27 mouse cellular contexts compared by ENCODE assay signal in the genomic region with DNA sequence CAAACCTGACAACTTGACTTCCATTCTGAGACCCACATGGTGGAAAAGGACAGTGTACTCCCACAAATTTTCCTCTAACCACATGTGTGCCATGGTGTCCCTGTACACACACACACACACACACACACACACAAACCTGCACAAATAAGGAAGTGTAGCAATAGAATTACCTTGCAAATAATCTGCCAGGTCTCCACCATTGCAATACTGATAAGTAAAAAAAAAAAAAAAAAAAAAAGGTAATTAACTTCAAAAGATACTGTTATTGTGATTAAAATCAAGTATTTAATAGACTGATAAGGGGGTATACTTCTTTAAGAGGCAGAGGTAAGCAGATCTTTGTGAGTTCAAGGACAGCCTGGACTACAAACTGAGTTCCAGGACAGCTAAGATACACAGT.
"Had no signal": no experiment of that assay in that cellular context is flagged by ENCODE, and none has a peak within 500 bp of the region (broad histone marks: within the 10 kb centered on the region; RNA-seq: fewer than 3 reads in every experiment).

No protein-coding gene starts in this region.

- H3K4me2 ChIP-seq: embryonic facial prominence, embryonic 12.5 days; embryonic facial prominence, embryonic 13.5 days; embryonic facial prominence, embryonic 15.5 days; forebrain, embryonic 12.5 days; forebrain, embryonic 13.5 days; forebrain, embryonic 15.5 days had no signal

- H3K27ac ChIP-seq: embryonic facial prominence, embryonic 10.5 days; embryonic facial prominence, embryonic 12.5 days; embryonic facial prominence, embryonic 13.5 days; embryonic facial prominence, embryonic 15.5 days; forebrain, embryonic 10.5 days; forebrain, embryonic 12.5 days; forebrain, embryonic 13.5 days; forebrain, embryonic 15.5 days; gastrocnemius, adult 2 months; heart, adult 2 months; heart, embryonic 10.5 days had no signal

- ATAC-seq: forebrain, embryonic 13.5 days; forebrain, embryonic 14.5 days; forebrain, embryonic 15.5 days; forebrain, embryonic 16.5 days; forebrain, postnatal 0 days had no signal

- H3K9me3 ChIP-seq: embryonic facial prominence, embryonic 10.5 days; embryonic facial prominence, embryonic 12.5 days; embryonic facial prominence, embryonic 13.5 days; embryonic facial prominence, embryonic 15.5 days; forebrain, embryonic 10.5 days; forebrain, embryonic 12.5 days; forebrain, embryonic 13.5 days; forebrain, embryonic 15.5 days; heart, embryonic 10.5 days had no signal

- H3K27me3 ChIP-seq: embryonic facial prominence, embryonic 12.5 days; embryonic facial prominence, embryonic 13.5 days; embryonic facial prominence, embryonic 15.5 days; forebrain, embryonic 12.5 days; forebrain, embryonic 13.5 days; forebrain, embryonic 15.5 days had no signal

- H3K4me1 ChIP-seq: embryonic facial prominence, embryonic 10.5 days; embryonic facial prominence, embryonic 12.5 days; embryonic facial prominence, embryonic 13.5 days; embryonic facial prominence, embryonic 15.5 days; forebrain, embryonic 10.5 days; forebrain, embryonic 12.5 days; forebrain, embryonic 13.5 days; forebrain, embryonic 15.5 days; heart, embryonic 10.5 days had no signal

- DNase-seq: cerebellum, adult 9-10 months; cerebellum, postnatal 10 days; cerebellum, postnatal 14 days; cerebellum, postnatal 25 days; cerebellum, postnatal 36 days; embryo, embryonic 11 days; forebrain, postnatal 0 days; gastrocnemius, adult 2 months; gastrocnemius, postnatal 10 days; gastrocnemius, postnatal 14 days; gastrocnemius, postnatal 25 days; gastrocnemius, postnatal 36 days; heart, adult 11 months; heart, adult 18-20 months; heart, adult 2 months had no signal

- H3K9ac ChIP-seq: embryonic facial prominence, embryonic 12.5 days; embryonic facial prominence, embryonic 13.5 days; embryonic facial prominence, embryonic 15.5 days; forebrain, embryonic 12.5 days; forebrain, embryonic 13.5 days; forebrain, embryonic 15.5 days; forebrain, postnatal 0 days had no signal

- H3K4me3 ChIP-seq: embryonic facial prominence, embryonic 10.5 days; embryonic facial prominence, embryonic 12.5 days; embryonic facial prominence, embryonic 13.5 days; embryonic facial prominence, embryonic 15.5 days; erythroblast, embryonic 14.5 days; forebrain, embryonic 10.5 days; forebrain, embryonic 12.5 days; forebrain, embryonic 13.5 days; forebrain, embryonic 15.5 days; gastrocnemius, adult 2 months; heart, adult 2 months; heart, embryonic 10.5 days had no signal
